Mouse (Mus musculus): ENCODE results near the gene Zdhhc12. TPM values are rescaled to one million over a fixed set of nuclear protein-coding genes. Genes with fewer than 3 reads are reported as not detected.
"Not testable (repeated sequence)": the region's sequence is repeated elsewhere in the genome, so short reads cannot be mapped to it uniquely, and the experiment has no call there.

The Zdhhc12 gene
- polyA plus RNA-seq, 1 experiment from 2014 or later = 30.0 TPM

DNA sequence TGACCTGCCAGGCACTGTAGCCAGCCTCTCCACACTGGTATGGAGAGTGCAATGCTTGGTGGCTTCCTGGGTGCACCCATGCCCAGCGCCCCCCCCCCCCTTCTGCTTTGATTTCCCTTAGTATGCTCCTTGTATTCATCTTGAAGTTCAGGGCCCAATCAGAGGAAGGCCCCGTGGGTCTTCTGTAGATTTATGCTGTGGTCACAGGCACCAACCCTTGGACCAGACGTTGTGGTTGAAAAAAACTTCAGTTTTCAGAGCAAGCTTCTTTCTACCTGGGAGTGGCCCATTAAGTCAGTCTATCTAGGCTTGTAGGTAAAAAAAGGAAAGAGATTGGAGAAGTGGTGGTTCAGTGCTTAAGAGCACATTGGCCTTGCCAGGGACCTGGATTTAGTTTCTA lies 29.7 kb downstream of the Zdhhc12 start:
- no peaks in the 10 kb centered on the region for H3K27me3 ChIP-seq
- peaks cover 10% of the 10 kb centered on the region for H3K36me3 ChIP-seq
- H3K27ac ChIP-seq (replicated peaks) = peak overlapping the region; percentile 90
- no peak for ATAC-seq (ENCODE audit: insufficient number of reproducible peaks, low FRiP score, low TSS enrichment, low read depth)
- no peaks in the 10 kb centered on the region for H3K9me3 ChIP-seq (replicated peaks)
- 15% methylated on average over 3 of the region's 3 CpGs for WGBS
- peaks cover 43% of the 10 kb centered on the region for H3K4me1 ChIP-seq
- H3K4me3 ChIP-seq (replicated peaks) = peak overlapping the region; percentile 64
- peak overlapping the region; percentile 86 for H3K4me2 ChIP-seq (replicated peaks)
- peak overlapping the region; percentile 65; the same call in 1 of the 2 replicates for H3K9ac ChIP-seq

DNA sequence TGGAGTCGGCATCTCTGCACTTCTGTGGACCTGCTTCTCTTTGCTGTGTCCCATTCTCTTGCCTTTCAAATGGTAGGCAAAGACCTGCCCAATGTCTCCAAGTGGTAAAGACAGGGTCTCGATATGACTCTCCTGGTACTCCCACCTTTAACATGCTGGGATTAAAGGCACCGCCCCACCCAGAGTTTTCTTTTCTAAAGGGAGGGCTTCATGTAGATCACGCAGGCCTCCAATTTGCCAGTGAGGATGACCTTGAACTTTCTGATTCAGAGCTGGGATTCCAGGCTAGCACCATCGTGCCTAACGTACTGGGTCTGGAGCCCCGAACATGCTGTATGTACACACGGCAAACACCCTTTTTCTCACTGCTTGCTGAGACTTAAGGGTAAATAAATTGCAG lies 30.2 kb downstream of the Zdhhc12 start:
- H3K36me3 ChIP-seq = peaks cover 5% of the 10 kb centered on the region; the same call in 1 of the 2 replicates
- H3K4me2 ChIP-seq (replicated peaks) = peak overlapping the region; percentile 86
- no peaks in the 10 kb centered on the region for H3K27me3 ChIP-seq
- peak overlapping the region; percentile 64 for H3K4me3 ChIP-seq (replicated peaks)
- 3% methylated on average over 8 of the region's 8 CpGs for WGBS
- peaks cover 41% of the 10 kb centered on the region for H3K4me1 ChIP-seq
- no peaks in the 10 kb centered on the region for H3K9me3 ChIP-seq (replicated peaks)
- peak overlapping the region; percentile 90 for H3K27ac ChIP-seq (replicated peaks)
- H3K9ac ChIP-seq = peak overlapping the region; percentile 65; the same call in 1 of the 2 replicates
- no peak for ATAC-seq (ENCODE audit: insufficient number of reproducible peaks, low FRiP score, low TSS enrichment, low read depth)

DNA sequence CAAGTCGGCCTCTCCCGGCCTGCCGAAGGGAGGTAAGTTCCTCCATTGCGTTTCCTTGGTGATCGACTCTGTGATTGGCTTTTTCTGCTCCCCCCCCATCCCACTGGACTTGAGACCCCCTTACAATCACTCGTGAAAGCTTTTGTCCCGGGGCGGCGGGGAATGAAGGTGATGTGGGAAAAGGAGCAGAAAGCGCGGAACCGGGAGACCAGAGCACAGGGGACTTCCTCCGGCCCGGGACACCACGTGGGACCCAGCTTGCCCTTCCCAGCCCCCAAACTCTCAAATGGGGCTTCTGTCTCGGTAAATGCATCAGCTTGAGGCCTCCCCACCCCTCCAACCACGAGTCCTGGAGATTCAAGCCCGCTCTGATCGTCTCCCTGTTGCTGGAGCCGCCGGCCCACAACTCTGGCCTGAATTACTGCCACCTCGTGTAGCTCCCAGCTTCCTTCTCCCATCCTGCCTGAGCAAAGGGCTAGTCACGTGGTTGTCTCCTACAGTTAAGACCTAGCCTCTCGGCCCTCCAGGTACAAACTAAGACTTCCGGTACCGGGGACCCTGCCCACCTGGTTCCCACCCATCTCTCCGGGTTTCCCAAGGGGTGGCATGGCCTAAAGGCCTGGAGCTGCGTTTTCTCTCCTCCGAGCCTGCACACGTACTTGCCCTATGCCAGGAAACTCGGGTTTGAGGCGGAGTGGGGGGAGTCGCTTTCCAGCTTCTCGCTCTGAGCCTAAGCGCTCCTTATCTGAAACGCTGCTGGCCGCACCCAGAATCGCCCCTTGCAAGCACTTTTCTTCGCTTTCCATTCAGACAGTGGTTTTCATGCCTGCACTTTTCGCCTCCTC lies 31.0 kb downstream of the Zdhhc12 start:
- Histone ChIP-seq H3K9me3 (replicated peaks) (no peaks in the 10 kb centered on the region), H3K4me3 (replicated peaks) (peak overlapping the region; percentile 64), H3K27me3 (no peaks in the 10 kb centered on the region), H3K4me1 (peaks cover 35% of the 10 kb centered on the region), H3K36me3 (no peaks in the 10 kb centered on the region), H3K4me2 (replicated peaks) (peak overlapping the region; percentile 86), H3K27ac (replicated peaks) (peak overlapping the region; percentile 90), H3K9ac (peak overlapping the region; percentile 65)
- WGBS = under 1% methylated on average over 40 of the region's 40 CpGs
- 0 out of 2 replicates have a peak, but pooled peaks have one; percentile 16 for ATAC-seq (ENCODE audit: insufficient number of reproducible peaks, low FRiP score, low TSS enrichment, low read depth)

DNA sequence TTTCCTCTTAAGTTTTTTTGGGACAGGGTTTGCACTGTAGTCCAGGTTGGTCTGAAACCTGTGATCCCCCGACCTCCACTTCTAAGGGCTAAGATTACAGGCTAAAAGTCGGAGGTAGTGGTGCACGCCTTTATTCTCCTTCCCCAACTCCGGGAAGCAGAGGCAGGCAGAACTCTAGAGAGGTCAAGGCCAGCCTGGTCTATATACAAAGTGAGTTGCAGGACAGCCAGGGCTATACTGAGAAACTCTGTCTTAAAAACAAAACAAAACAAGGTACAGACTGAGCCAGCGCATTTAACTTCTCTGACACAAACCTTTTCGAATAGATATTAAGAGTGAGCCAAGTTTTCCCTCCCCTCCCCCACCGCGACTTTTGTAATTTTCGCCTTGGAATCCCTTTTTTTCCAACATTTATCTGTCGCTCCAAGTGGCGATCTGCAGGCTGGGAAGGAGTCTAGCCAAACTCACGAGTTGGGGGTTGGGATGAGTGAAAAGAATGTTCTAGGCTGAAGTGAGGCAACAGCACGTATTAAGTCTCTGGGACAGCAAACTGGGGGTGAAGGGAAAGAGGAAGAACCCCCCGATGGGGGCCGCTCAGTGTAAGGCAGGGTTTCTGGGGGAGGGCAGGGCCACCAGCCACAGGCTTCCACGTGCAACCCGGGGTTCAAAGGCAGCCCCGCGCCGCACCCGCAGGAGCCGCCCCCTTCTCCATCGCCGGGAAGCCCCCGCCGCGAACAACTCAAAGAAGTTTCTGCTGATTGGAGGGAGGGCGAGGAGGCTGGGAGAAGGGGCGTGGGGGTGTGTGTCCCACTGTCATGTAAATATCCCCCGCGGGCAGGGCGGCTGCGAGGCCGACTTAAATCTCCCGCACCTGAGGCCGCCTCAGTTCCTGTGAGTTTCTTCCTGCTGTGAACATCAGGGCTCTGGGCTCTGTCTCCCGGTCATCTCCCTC lies 32.0 kb downstream of the Zdhhc12 start:
- Histone ChIP-seq H3K36me3 (no peaks in the 10 kb centered on the region), H3K9ac (peak overlapping the region; percentile 65), H3K27me3 (no peaks in the 10 kb centered on the region), H3K4me3 (replicated peaks) (peak overlapping the region; percentile 64), H3K4me2 (replicated peaks) (peak overlapping the region; percentile 86), H3K27ac (replicated peaks) (peak overlapping the region; percentile 90), H3K4me1 (peaks cover 35% of the 10 kb centered on the region), H3K9me3 (replicated peaks) (no peaks in the 10 kb centered on the region)
- WGBS = 7% methylated on average over 37 of the region's 37 CpGs
- ATAC-seq (ENCODE audit: insufficient number of reproducible peaks, low FRiP score, low TSS enrichment, low read depth) = 0 out of 2 replicates have a peak, but pooled peaks have one; percentile 5

DNA sequence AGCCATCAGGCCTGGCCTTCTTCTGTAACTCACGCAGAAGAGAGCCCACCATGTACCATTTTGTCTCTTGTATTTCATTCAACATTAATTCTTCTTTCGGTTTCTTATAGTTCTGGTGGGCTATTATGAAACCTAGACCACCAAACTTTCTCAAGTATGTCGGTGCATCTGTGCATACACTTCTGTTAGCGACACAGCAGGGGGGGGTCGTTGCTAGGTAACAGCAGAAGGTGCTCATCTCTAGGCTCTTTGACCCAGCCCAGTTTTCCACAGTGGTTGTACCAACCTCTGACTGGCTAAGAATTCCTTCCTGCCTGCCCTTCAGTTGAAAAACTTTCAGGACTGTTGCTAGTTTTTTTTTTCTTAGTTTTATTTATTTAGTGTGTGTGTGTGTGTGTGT lies 35.0 kb downstream of the Zdhhc12 start:
- ATAC-seq (ENCODE audit: insufficient number of reproducible peaks, low FRiP score, low TSS enrichment, low read depth) = no peak

DNA sequence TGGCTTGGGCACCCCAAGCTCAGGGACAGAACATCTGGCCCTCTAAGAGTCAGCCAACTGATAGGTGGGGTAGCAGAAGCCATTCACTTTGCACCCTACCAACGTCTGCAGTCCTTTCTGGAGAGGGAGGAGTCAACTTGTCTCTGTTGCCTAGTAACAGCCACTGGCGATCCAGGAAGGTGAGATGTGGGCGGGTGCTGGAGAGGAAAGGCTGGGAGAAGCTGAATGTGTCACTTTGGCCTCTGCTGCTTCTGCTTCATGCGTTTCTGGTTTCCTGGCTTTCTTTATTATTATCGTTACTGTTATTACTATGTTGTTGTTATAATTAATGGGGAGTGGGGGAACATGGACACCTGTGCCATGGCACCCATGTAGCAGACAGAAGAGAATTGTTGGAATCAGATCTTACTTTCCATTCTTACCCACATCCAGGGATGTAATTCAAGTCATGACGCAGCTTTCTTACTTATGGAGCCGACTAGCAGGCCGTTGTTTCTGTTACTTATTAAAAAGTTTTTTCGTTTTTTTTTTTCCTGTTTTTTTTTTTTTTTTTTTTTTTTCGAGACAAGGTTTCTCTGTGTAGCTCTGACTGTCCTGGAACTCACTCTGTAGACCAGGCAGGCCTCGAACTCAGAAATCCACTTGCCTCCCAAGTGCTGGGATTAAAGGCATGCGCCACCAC lies 36.1 kb downstream of the Zdhhc12 start, which contains the start of gene Set:
Gene Set, plus strand, starts transcription at position 156 of the 682 bp plus-strand sequence.
- H3K27me3 ChIP-seq = peaks cover 4% of the 10 kb centered on the region; the same call in 1 of the 2 replicates
- H3K36me3 ChIP-seq = no peaks in the 10 kb centered on the region
- no peak within 1 kb of the TSS for H3K9ac ChIP-seq
- no peak within 1 kb of the TSS for H3K27ac ChIP-seq (replicated peaks)
- H3K4me2 ChIP-seq (replicated peaks) = no peak within 1 kb of the TSS
- ATAC-seq (ENCODE audit: insufficient number of reproducible peaks, low FRiP score, low TSS enrichment, low read depth) = no peak
- H3K9me3 ChIP-seq (replicated peaks) = no peaks in the 10 kb centered on the region
- no peak within 1 kb of the TSS for H3K4me3 ChIP-seq (replicated peaks)
- H3K4me1 ChIP-seq = peaks cover 6% of the 10 kb centered on the region; the same call in 1 of the 2 replicates
- 41% methylated on average over 12 of the region's 12 CpGs for WGBS

More for the DNA sequence above, 35.0 kb downstream of the Zdhhc12 start:
- H3K27ac ChIP-seq (replicated peaks) = no peak overlapping the region
- H3K36me3 ChIP-seq = no peaks in the 10 kb centered on the region
- no peaks in the 10 kb centered on the region for H3K9me3 ChIP-seq (replicated peaks)
- WGBS = 58% methylated on average over 5 of the region's 5 CpGs
- H3K4me3 ChIP-seq (replicated peaks) = no peak overlapping the region
- H3K4me2 ChIP-seq (replicated peaks) = no peak overlapping the region
- peaks cover 4% of the 10 kb centered on the region; the same call in 1 of the 2 replicates for H3K27me3 ChIP-seq
- peaks cover 13% of the 10 kb centered on the region for H3K4me1 ChIP-seq
- no peak overlapping the region for H3K9ac ChIP-seq

DNA sequence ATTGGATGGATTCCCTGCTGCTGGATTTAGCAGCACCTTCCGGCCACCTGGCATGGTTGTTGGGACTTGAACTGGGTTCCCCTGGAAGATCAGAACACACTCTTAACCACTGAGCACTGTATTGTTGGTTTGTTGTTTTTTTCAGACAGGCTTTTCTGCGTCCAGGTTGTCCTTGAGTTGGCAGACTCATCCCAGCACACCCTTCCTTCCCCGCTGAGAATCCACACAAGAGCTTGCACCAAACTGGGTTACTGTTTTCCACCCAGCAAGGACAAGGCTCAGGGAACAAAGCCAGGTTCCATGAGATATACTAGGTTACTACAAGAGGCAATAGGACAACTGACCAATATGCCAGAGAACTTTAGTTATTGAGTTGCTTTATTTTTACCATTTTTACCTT lies 36.7 kb downstream of the Zdhhc12 start:
- H3K4me1 ChIP-seq = peaks cover 6% of the 10 kb centered on the region; the same call in 1 of the 2 replicates
- no peaks in the 10 kb centered on the region for H3K9me3 ChIP-seq (replicated peaks)
- no peak overlapping the region for H3K4me3 ChIP-seq (replicated peaks)
- 81% methylated on average over 3 of the region's 3 CpGs for WGBS
- peaks cover 4% of the 10 kb centered on the region; the same call in 1 of the 2 replicates for H3K27me3 ChIP-seq
- H3K9ac ChIP-seq = no peak overlapping the region
- no peak overlapping the region for H3K4me2 ChIP-seq (replicated peaks)
- ATAC-seq (ENCODE audit: insufficient number of reproducible peaks, low FRiP score, low TSS enrichment, low read depth) = no peak
- no peak overlapping the region for H3K27ac ChIP-seq (replicated peaks)
- no peaks in the 10 kb centered on the region for H3K36me3 ChIP-seq

DNA sequence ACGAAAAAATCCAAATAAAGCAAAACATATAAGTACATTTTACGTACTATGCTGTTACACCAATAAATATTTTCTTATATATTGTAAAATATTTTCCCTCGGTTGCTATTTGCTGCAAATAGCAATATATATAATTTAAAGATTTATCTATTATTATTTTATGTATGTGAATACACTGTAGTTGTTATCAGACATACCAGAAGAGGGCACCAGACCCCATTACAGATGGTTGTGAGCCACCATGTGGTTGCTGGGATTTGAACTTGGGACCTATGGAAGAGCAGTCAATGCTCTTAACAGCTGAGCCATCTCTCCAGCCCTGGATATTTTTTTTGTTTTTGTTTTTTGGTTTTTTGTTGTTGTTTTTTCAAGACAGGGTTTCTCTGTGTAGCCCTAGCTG lies 38.1 kb downstream of the Zdhhc12 start:
- not testable (repeated sequence) for ATAC-seq (ENCODE audit: insufficient number of reproducible peaks, low FRiP score, low TSS enrichment, low read depth)

DNA sequence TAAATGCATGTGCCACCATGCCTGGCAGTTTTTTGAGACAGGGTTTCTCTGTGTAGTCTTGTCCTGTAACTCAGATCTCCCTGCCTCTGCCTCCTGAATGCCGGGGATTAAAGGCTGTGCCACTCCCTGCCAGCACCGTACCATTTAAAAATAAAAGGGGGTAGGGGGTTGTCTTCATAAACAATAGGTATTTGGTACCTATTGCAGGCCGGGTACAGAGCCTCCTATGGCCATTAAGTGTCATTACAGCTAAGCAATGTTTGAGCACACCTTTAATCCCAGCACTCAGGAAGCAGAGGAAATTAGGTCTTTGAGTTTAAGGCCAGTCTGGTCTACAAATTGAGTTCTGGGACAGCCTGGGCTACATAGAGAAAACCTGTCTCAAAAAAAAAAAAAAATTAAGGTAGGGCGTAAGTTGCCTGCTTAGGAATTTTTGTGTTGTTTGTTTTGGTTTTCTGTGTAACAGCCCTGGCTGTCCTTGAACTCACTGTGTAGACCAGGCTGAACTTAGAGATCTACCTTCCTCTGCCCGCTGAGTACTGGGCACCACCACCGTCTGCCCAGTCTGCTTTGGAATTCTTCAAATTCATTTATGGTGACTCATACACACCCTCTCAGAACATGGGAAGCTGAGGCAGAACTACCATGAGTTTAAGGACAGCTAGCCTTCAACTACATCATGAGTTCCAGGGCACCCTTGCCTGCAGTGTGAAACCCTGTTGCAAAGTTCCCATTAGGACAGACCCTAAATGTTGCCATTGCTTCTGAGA lies 41.3 kb downstream of the Zdhhc12 start:
- H3K27me3 ChIP-seq = peaks cover 4% of the 10 kb centered on the region; the same call in 1 of the 2 replicates
- H3K27ac ChIP-seq (replicated peaks) = no peak overlapping the region

More for the DNA sequence above, 38.1 kb downstream of the Zdhhc12 start:
- not testable (repeated sequence) for H3K4me3 ChIP-seq (replicated peaks); H3K36me3 ChIP-seq; H3K4me2 ChIP-seq (replicated peaks); H3K4me1 ChIP-seq; H3K27me3 ChIP-seq; H3K9me3 ChIP-seq (replicated peaks); H3K27ac ChIP-seq (replicated peaks); H3K9ac ChIP-seq
- WGBS = 96% methylated on average over 3 of the region's 3 CpGs

DNA sequence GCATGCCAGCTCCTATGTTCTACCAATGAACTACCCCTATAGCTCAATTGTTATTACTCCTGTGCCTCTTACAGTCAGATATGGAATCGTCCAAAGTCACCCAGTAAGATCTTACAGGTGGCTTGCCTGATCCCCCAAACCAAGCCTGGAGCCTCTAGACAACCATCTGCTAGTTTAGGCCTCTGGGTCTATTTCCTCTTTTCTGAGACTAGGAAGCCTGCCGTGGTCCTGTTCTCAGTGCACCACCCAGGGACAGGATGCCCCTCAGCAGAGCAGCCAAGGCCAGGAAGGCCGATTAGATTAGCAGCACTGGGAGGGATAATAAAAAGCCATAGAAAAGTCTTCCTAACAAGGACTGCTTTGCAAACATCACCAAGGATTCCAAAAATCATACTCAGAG lies 43.6 kb downstream of the Zdhhc12 start:
- Histone ChIP-seq H3K4me1 (peaks cover 4% of the 10 kb centered on the region; the same call in 1 of the 2 replicates), H3K4me2 (replicated peaks) (no peak overlapping the region), H3K9ac (no peak overlapping the region), H3K4me3 (replicated peaks) (no peak overlapping the region), H3K27ac (replicated peaks) (no peak overlapping the region), H3K36me3 (peaks cover 7% of the 10 kb centered on the region; the same call in 1 of the 2 replicates), H3K9me3 (replicated peaks) (no peaks in the 10 kb centered on the region), H3K27me3 (peaks cover 4% of the 10 kb centered on the region; the same call in 1 of the 2 replicates)
- no peak for ATAC-seq (ENCODE audit: insufficient number of reproducible peaks, low FRiP score, low TSS enrichment, low read depth)
- whole genome bisulfite sequencing = 87% methylated on average over 3 of the region's 3 CpGs

More for the DNA sequence above, 41.3 kb downstream of the Zdhhc12 start:
- 38% methylated on average over 6 of the region's 6 CpGs for WGBS
- no peak for ATAC-seq (ENCODE audit: insufficient number of reproducible peaks, low FRiP score, low TSS enrichment, low read depth)
- peaks cover 4% of the 10 kb centered on the region; the same call in 1 of the 2 replicates for H3K4me1 ChIP-seq
- no peak overlapping the region for H3K4me2 ChIP-seq (replicated peaks)
- no peaks in the 10 kb centered on the region for H3K9me3 ChIP-seq (replicated peaks)
- no peaks in the 10 kb centered on the region for H3K36me3 ChIP-seq
- no peak overlapping the region for H3K9ac ChIP-seq
- no peak overlapping the region for H3K4me3 ChIP-seq (replicated peaks)
